Mouse (Mus musculus) hematopoietic stem cell, adult 5-6 weeks (primary cell): ENCODE data around the gene Mapk13. TPM values are rescaled to one million over a fixed set of nuclear protein-coding genes. Genes with fewer than 3 reads are reported as not detected.

Experiments
- ATAC-seq, 2 experiments: fragments of 125-278 bp in 1 of 2; replicated peaks in 1 of 2; 2 replicates each; pipeline ENCODE4 v1.8.0; 2016 to 2017; ENCODE audit warnings: inconsistent platforms in 2 of 2, mild to moderate bottlenecking in 2 of 2, moderate number of reproducible peaks in 2 of 2, low read depth in 1 of 2, moderate TSS enrichment in 1 of 2; ENCODE audit not compliant: low FRiP score in 2 of 2, poor library complexity in 2 of 2, severe bottlenecking in 2 of 2, insufficient read depth in 1 of 2, low TSS enrichment in 1 of 2
- total RNA-seq: library from RNA; stranded (forward); fragments of 172-1452, 232-1000 nt; gene quantifications from 2 replicates; pipeline ENCODE4 v1.2.3, GENCODE M21; 2017

Gene Mapk13
- total RNA-seq, 1 experiment from 2014 or later: 5.6 TPM

DNA sequence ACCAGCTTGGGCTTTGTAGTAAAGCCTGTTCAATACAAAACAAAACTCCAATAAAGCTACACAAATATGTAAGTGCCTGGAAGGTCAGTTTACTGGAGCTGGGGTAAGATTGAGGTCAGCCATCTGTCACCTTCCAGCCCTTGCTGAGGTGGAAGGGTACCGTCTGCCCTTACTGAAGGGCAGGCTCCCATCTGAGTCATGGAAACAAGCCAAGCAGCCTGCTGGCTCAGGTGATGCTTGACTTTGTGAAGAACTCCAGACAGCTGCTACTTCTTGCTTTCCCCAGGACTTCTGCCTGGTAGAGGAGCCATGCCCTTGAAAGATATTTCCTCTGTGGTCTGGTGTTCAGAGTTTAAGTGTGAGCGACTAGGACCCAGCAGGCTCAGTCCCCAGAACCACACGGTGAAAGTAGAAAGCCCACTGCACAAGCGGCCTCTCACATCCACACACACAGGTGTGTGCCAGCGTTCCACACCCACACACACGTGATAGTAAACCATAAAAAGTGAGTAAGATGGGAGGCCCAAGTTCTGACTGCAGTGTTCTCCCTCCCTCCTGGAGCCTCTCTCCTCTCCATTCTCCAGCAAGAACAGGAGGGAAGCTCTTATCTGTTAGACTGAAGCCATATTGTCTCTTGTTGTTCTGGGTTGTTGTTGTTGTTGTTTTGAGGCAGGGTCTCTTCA lies 56.4 kb downstream of the Mapk13 start:
- no peak for ATAC-seq

DNA sequence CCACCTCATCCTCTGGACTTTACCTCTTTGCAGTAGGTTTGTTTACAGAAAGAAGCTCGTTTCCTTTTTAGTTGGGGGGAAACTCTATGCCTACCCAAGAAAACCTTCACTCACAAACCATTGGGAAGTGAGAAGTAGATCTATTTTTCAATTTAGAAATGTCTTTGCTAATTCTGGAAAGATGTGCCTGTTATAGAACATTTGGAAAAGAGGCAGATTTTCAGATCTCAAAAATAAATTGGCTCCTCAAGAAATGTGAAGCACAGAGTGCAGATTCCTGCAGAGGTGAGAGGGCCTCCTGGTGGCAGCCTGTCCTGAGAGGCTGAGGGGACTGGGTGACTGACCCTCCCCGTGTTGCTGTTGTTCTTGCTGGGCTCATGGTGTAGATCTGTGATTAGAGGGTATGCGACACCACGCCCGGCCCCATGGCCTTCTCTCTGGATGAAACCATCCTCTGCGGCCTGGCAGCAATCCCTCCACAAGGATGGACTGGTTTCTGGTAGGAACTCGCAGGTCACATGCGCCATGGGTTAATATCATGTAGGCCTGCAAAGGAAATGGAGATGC lies 58.7 kb downstream of the Mapk13 start:
- no peak for ATAC-seq

DNA sequence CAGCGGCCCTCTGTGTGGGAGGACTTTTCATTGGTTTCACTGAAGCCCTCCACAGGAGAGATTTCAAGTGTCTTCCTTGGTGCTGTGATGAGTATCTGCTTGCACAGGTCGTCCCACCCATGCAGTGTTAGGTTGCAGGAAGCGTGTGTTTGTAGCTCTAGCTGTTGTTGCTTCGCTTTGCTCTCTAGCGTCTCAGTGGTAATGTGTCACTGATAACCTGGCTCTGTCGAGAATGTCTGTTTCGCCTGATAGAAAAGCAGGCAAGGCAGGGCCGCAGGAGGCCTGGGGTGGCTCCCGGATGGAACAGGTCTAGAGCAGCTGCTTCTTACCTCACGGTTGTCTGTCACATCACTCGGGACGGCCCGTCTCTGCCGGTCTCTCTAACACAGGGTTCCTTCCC lies 60.0 kb downstream of the Mapk13 start:
- ATAC-seq: peak in 1 of 2 experiments; percentile 12; a peak in 1 of 4 replicates

Other genes starting within 250 kb of the Mapk13 start
- not detected in 2 replicates for gene Armc12, start 238.5 kb upstream of the Mapk13 start, total RNA-seq
- not detected in 2 replicates for gene Clpsl2, start 219.9 kb upstream of the Mapk13 start, total RNA-seq
- gene Clps, start 208.5 kb upstream of the Mapk13 start, total RNA-seq: not detected in 2 replicates
- 0.13 TPM in 1 of 2 replicates, not detected in the other for gene Lhfpl5, start 193.7 kb upstream of the Mapk13 start, total RNA-seq
- gene Srpk1, start 146.6 kb upstream of the Mapk13 start, total RNA-seq: 123 and 135 TPM in 2 replicates
- 0.81 TPM in 1 of 2 replicates, not detected in the other for gene Slc26a8, start 79.1 kb upstream of the Mapk13 start, total RNA-seq
- gene Mapk14, start 78.0 kb upstream of the Mapk13 start, total RNA-seq: 79.5 and 163 TPM in 2 replicates
- 3.9 and 5.7 TPM in 2 replicates for gene AC170998.1, start 43.2 kb upstream of the Mapk13 start, total RNA-seq
- gene Brpf3, start 31.8 kb downstream of the Mapk13 start, total RNA-seq: 7.5 and 13.2 TPM in 2 replicates
- 0.13 and 0.25 TPM in 2 replicates for gene Pnpla1, start 89.1 kb downstream of the Mapk13 start, total RNA-seq
- gene 4930539E08Rik, start 146.0 kb downstream of the Mapk13 start, total RNA-seq: 2.8 and 4.5 TPM in 2 replicates
- not detected in 2 replicates for gene Pxt1, start 174.5 kb downstream of the Mapk13 start, total RNA-seq
- gene Kctd20, start 182.7 kb downstream of the Mapk13 start, total RNA-seq: 57.9 and 64.0 TPM in 2 replicates
- 100 and 102 TPM in 2 replicates for gene Stk38, start 238.7 kb downstream of the Mapk13 start, total RNA-seq